Mouse (Mus musculus) E14TG2a.4 (cell line): Measurements from ENCODE around the gene Fbxw7.
A peak's percentile ranks its signal among the peaks of the same experiment; 100 is the strongest.

Source experiments
- H3K27me3 ChIP-seq: 2 replicates; pipeline ENCODE4 v1.6.1; 2014; ENCODE audit warnings: low read length, control low read depth; ENCODE audit not compliant: insufficient read depth
- H3K36me3 ChIP-seq: 2 replicates; pipeline ENCODE4 v1.6.1; 2014; ENCODE audit warnings: low read length, control low read depth; ENCODE audit not compliant: insufficient read depth
- H3K4me1 ChIP-seq: replicated peaks from 2 replicates; pipeline ENCODE4 v1.6.1; 2014; ENCODE audit warnings: low read depth, low read length, control low read depth
- H3K4me3 ChIP-seq: replicated peaks from 2 replicates; pipeline ENCODE4 v1.5.1; 2014; ENCODE audit warnings: mild to moderate bottlenecking, low read length
- H3K9me3 ChIP-seq: 2 replicates; pipeline ENCODE4 v1.6.1; 2014; ENCODE audit warnings: low read length, control low read depth
- CTCF ChIP-seq: conservative IDR thresholded peaks from 2 replicates; pipeline ENCODE4 v1.5.1; 2014; ENCODE audit warnings: low read length
- NANOG ChIP-seq: IDR thresholded peaks from 2 replicates; pipeline ENCODE4 v1.6.1; 2014; ENCODE audit warnings: borderline replicate concordance, low read length, mixed read lengths
- POU5F1 ChIP-seq: IDR thresholded peaks from 2 replicates; pipeline ENCODE4 v1.6.1; 2014; ENCODE audit warnings: low read length, borderline replicate concordance

Fbxw7 gene

DNA sequence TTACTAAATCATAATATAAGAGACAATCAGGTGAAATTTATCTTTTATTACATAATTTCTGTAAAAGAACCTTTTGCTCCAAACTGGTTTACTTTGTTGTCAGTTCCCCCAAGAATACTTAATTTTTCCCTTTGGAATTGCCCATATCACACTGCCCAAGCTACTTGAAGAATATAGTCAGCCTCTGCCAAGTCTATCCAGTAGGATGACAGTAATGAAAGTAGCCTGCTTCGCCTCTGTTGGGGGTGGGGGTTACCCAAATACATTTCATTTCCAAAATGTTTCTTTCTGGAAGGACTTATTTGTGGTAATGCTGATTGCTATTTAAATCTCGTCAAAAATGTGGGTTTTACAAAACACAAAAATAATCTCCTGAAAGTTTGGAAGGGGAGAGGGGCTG lies 136.6 kb downstream of the Fbxw7 start:
- no peak for TF ChIP-seq POU5F1
- no peak for TF ChIP-seq NANOG
- TF ChIP-seq CTCF = no peak

DNA sequence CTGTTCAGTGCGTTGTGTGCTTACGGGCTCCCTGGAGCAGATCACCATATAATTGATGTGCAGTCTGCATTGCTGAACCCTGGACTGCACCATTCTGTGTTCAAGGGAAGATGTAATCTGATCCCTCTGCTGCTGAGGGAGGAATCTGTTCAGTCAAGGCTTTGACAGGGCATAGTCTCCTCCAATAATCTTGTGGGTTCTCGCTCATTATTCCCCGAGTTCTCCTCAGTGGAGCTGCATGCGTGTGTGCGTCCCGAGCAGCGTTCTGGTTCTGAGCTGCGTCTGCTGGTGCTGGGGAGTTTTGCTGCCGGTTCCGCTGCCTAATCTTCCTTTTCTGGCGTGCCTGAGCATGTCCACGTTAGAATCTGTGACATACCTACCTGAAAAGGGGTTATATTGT lies 137.1 kb downstream of the Fbxw7 start:
- TF ChIP-seq NANOG (no peak), CTCF (no peak), POU5F1 (no peak)
- H3K36me3 ChIP-seq = no peaks in the 10 kb centered on the region
- H3K9me3 ChIP-seq = no peaks in the 10 kb centered on the region
- H3K27me3 ChIP-seq = no peaks in the 10 kb centered on the region
- peak overlapping the region; percentile 76 for H3K4me3 ChIP-seq
- peaks cover 14% of the 10 kb centered on the region for H3K4me1 ChIP-seq

More for the DNA sequence above, 136.6 kb downstream of the Fbxw7 start:
- Histone ChIP-seq H3K4me1 (peaks cover 14% of the 10 kb centered on the region), H3K27me3 (no peaks in the 10 kb centered on the region), H3K9me3 (no peaks in the 10 kb centered on the region), H3K4me3 (peak overlapping the region; percentile 76), H3K36me3 (no peaks in the 10 kb centered on the region)

DNA sequence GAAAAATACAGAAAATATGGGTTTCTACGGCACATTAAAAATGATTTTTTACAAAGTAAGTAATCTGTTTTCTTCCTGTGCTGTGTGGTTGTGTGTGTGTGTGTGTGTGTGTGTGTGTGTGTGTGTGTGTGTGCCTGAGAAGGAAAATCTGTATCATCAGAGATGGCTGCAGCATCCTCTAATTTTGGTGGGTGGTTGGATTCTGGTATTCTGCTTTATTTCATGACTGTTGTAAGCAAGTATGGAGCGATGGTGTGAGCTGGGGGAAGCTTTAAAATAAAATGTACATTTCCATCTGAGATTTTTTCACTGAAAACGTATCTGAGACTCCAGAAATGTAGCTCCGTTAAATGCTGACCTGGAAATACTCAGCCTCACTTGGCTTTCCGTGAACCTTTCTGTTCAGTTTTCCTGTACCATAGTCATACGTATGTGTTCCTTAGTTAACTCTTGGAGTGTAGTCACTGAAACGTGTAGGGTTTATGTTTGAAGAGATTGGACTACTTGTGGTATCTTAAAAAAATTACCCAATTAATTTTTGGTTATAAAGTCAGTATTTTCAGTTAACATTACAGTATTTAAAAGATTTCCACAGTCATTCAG lies 137.6 kb downstream of the Fbxw7 start:
- no peak for TF ChIP-seq POU5F1
- TF ChIP-seq NANOG = no peak
- TF ChIP-seq CTCF = no peak
- peaks cover 14% of the 10 kb centered on the region for H3K4me1 ChIP-seq

DNA sequence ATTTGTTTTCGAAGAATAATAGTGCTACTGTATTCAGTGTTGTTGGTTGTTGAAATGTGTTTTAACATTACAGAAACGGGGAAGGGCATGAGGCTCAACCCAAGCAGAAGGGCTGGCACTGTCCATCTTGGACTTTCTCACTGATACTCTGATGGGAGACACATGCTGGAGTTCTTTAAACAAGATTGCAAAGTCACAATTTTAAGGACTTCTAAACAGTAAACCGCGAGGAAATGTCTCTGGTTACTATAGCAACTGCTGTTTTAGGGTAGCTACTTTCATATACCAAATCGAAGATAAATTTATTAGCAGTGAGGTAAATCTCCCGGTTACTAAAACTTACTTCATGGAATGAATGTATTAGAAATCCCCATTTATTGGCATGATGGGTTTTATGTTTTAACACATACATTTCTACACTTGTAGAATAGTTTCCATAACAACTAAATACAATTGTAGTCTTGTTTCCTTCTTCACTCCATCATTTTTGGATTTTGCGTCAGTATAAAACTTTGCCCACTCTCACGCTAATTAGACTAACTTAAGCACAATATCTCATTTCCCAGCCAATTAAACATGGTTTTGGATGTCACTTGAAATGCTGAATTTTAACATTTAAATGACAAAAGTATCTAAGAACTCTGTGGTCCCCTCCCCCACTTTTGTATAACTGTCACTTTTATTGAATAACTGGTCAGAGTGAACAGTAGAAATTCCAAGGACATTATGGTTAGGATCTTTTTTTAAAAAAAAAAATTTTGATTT lies 140.1 kb downstream of the Fbxw7 start:
- Histone ChIP-seq H3K36me3 (peaks cover 9% of the 10 kb centered on the region), H3K9me3 (no peaks in the 10 kb centered on the region)
- TF ChIP-seq POU5F1 = no peak
- TF ChIP-seq CTCF = no peak
- no peak for TF ChIP-seq NANOG

More for the DNA sequence above, 137.6 kb downstream of the Fbxw7 start:
- Histone ChIP-seq H3K36me3 (no peaks in the 10 kb centered on the region), H3K27me3 (no peaks in the 10 kb centered on the region), H3K4me3 (peak overlapping the region; percentile 76), H3K9me3 (no peaks in the 10 kb centered on the region)

DNA sequence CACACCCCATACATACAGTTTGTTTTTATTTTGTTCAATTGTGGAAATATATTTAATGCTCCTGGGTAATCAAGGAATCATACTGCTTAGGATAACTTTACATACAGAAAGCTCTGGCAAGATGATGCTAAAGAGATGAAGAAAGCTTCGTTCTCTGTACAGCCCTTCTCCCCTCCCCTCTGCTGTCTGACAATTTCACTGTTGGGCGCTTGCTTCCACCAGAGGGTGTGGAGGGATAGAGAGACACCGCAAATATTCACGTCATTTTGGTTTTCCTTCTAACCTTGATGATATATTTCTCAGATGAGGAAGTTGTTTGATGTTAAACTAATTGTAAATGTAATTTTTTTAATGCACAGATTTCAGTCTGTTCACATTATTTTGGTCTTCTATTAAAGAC lies 140.8 kb downstream of the Fbxw7 start:
- TF ChIP-seq NANOG = no peak
- no peak for TF ChIP-seq CTCF
- no peak for TF ChIP-seq POU5F1
- H3K4me1 ChIP-seq = peaks cover 14% of the 10 kb centered on the region
- H3K4me3 ChIP-seq = no peak overlapping the region
- peaks cover 10% of the 10 kb centered on the region for H3K36me3 ChIP-seq
- no peaks in the 10 kb centered on the region for H3K27me3 ChIP-seq
- no peaks in the 10 kb centered on the region for H3K9me3 ChIP-seq

More for the DNA sequence above, 140.1 kb downstream of the Fbxw7 start:
- Histone ChIP-seq H3K27me3 (no peaks in the 10 kb centered on the region), H3K4me3 (no peak overlapping the region), H3K4me1 (peaks cover 14% of the 10 kb centered on the region)

DNA sequence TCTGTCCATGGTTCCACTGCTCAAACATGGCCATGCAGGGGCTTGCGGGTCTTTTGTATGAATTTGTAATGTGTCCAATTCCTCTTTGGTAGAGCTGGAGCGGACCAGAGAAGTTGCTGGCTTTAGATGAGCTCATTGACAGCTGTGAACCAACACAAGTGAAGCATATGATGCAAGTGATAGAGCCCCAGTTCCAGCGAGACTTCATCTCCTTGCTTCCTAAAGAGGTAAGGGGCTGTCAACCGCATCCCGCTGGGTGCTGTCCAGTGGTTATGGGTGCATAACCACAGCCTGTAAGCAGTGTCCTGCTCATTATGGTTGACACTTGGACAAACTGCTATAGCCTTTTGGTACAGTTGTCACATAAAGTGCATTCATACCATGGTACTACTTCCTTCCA lies 150.1 kb downstream of the Fbxw7 start:
- Histone ChIP-seq H3K36me3 (peaks cover 47% of the 10 kb centered on the region), H3K27me3 (no peaks in the 10 kb centered on the region), H3K4me3 (no peak overlapping the region), H3K9me3 (no peaks in the 10 kb centered on the region), H3K4me1 (peaks cover 13% of the 10 kb centered on the region)
- TF ChIP-seq NANOG (no peak), CTCF (no peak), POU5F1 (no peak)

DNA sequence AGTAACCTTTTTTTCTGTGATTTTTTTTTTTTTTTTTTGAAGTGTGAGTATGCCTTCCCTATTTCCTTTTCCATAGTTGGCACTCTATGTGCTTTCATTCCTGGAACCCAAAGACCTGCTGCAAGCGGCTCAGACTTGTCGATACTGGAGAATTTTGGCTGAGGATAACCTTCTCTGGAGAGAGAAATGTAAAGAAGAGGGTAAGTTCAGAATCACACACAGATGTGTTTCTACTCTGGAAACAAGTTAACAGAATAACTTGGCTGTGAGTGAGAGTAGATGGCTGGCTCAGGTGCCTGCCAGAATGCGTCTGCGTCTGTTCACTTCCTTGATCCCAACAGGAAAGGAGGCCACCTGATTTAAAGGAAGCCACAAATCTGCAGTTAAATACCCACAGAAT lies 152.3 kb downstream of the Fbxw7 start:
- no peaks in the 10 kb centered on the region for H3K9me3 ChIP-seq
- peaks cover 34% of the 10 kb centered on the region for H3K4me1 ChIP-seq
- no peaks in the 10 kb centered on the region for H3K27me3 ChIP-seq
- H3K4me3 ChIP-seq = no peak overlapping the region
- H3K36me3 ChIP-seq = peaks cover 45% of the 10 kb centered on the region
- TF ChIP-seq CTCF (no peak), POU5F1 (no peak)

DNA sequence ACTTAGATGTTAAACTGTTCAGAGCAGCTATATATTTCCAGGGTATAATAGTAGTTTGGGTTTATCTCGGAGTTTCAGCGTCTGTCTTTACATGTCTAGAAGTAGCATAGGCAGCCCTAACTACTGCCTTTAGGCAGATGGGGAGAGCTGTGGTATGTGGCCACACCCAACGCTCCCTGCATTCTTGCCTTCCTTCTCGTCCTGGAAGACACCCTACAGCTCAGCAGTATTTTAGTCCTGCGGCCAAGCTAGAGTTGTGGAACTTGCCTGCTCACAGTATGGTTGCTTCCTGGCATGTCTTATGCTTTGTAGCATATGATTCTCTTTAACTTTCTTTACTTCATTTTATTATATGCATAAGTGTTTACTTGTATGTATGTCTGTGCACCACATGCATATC lies 156.5 kb downstream of the Fbxw7 start:
- H3K4me3 ChIP-seq = no peak overlapping the region
- no peaks in the 10 kb centered on the region for H3K27me3 ChIP-seq
- peaks cover 39% of the 10 kb centered on the region for H3K4me1 ChIP-seq
- TF ChIP-seq CTCF (no peak), POU5F1 (no peak), NANOG (no peak)
- peaks cover 71% of the 10 kb centered on the region for H3K36me3 ChIP-seq
- H3K9me3 ChIP-seq = no peaks in the 10 kb centered on the region

DNA sequence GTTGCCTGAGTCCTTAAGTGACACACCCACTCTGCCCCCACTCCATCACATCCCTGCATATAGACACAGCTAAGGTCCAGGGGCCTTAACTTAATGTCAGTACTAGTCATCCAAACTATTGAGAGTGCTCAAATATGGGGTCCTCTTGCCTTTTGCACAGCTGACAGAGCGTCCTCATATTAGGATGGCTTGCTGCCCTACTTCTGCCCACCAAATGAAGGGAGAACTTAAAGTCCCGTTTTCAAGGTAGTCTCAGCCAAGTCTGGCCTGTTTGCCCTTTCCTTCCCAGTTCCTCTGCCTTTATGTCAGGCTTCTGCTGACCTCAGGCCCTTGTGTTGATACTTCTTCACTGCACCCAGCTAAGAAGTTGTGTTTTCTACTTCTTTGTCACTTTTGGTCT lies 157.8 kb downstream of the Fbxw7 start:
- Histone ChIP-seq H3K4me1 (peaks cover 39% of the 10 kb centered on the region), H3K27me3 (no peaks in the 10 kb centered on the region), H3K4me3 (no peak overlapping the region), H3K36me3 (peaks cover 75% of the 10 kb centered on the region), H3K9me3 (no peaks in the 10 kb centered on the region)
- TF ChIP-seq CTCF (no peak), POU5F1 (no peak), NANOG (no peak)
